Mouse (Mus musculus) heart, embryonic 14.5 days (tissue): ENCODE results near the gene 5330417C22Rik. TPM values are rescaled to one million over a fixed set of nuclear protein-coding genes. Genes with fewer than 3 reads are reported as not detected.
A peak's percentile ranks its signal among the peaks of the same experiment; 100 is the strongest.

Experiments
- ATAC-seq: fragments of 200-750 bp; cut with Nextera tagmentation; 2 replicates; pipeline ENCODE4 v1.8.0; 2017; ENCODE audit warnings: low read depth, moderate TSS enrichment; ENCODE audit not compliant: insufficient number of reproducible peaks, insufficient read depth, low FRiP score
- H3K27ac ChIP-seq, 2 experiments: fragments of 200-500 bp in 1 of 2; fragments of 300-500 bp in 1 of 2; sonication (generic) in 1 of 2; replicated peaks in 1 of 2; 2 replicates each; pipeline ENCODE4 v1.5.1; 2012 to 2014; ENCODE audit warnings: low read depth in 2 of 2, low read length in 2 of 2, control low read depth in 1 of 2, mild to moderate bottlenecking in 1 of 2, mixed read lengths in 1 of 2; ENCODE audit not compliant: control insufficient read depth in 1 of 2, insufficient read depth in 1 of 2
- H3K27me3 ChIP-seq: fragments of 300-500 bp; sonication (generic); 2 replicates; pipeline ENCODE4 v1.6.1; 2014; ENCODE audit warnings: mild to moderate bottlenecking, low read length, control low read depth; ENCODE audit not compliant: control insufficient read depth, insufficient read depth
- H3K36me3 ChIP-seq: fragments of 300-500 bp; sonication (generic); 2 replicates; pipeline ENCODE4 v1.6.1; 2014; ENCODE audit warnings: mild to moderate bottlenecking, control low read depth, low read length, mixed read lengths; ENCODE audit not compliant: control insufficient read depth, insufficient read depth
- H3K4me1 ChIP-seq, 2 experiments: fragments of 200-500 bp in 1 of 2; fragments of 300-500 bp in 1 of 2; sonication (generic) in 1 of 2; 2 replicates each; pipeline ENCODE4 v1.6.1; 2012 to 2014; ENCODE audit warnings: low read length in 2 of 2, control low read depth in 1 of 2, mixed read lengths in 1 of 2; ENCODE audit not compliant: control insufficient read depth in 2 of 2, insufficient read depth in 2 of 2
- H3K4me2 ChIP-seq: fragments of 300-500 bp; sonication (generic); 2 replicates; pipeline ENCODE4 v1.6.1; 2014; ENCODE audit warnings: mild to moderate bottlenecking, low read length
- H3K4me3 ChIP-seq, 2 experiments: fragments of 200-500 bp in 1 of 2; fragments of 300-500 bp in 1 of 2; sonication (generic) in 1 of 2; 2 replicates each; pipeline ENCODE4 v1.5.1; 2012 to 2014; ENCODE audit warnings: low read length in 2 of 2, mild to moderate bottlenecking in 2 of 2, control low read depth in 1 of 2, low read depth in 1 of 2, moderate library complexity in 1 of 2; ENCODE audit not compliant: control insufficient read depth in 1 of 2, insufficient read depth in 1 of 2
- H3K9ac ChIP-seq: fragments of 300-500 bp; sonication (generic); 2 replicates; pipeline ENCODE4 v1.6.1; 2014; ENCODE audit warnings: mild to moderate bottlenecking, low read length
- H3K9me3 ChIP-seq: fragments of 300-500 bp; sonication (generic); 2 replicates; pipeline ENCODE4 v1.6.1; 2016; ENCODE audit warnings: low read length, control low read depth; ENCODE audit not compliant: control insufficient read depth
- WGBS: fragments of 180-500 bp; shearing (Covaris S2); extraction: QIAGEN DNeasy Blood & Tissue Kit; methylation state at CpG from one replicate; pipeline ENCODE4 v1.1.7; 2014; 5-methylcytosine and 5-hydroxymethylcytosine counted together
- polyA plus RNA-seq: library from polyadenylated mRNA; unstranded; fragments of >200 nt; fragmentation: Nextera tagmentation; extraction: Ambion mirVana; gene quantifications from 2 replicates; pipeline ENCODE4 v1.2.1, GENCODE M21; 2014

The 5330417C22Rik gene
- polyA plus RNA-seq, 1 experiment from 2014 or later, result 0.80 TPM

DNA sequence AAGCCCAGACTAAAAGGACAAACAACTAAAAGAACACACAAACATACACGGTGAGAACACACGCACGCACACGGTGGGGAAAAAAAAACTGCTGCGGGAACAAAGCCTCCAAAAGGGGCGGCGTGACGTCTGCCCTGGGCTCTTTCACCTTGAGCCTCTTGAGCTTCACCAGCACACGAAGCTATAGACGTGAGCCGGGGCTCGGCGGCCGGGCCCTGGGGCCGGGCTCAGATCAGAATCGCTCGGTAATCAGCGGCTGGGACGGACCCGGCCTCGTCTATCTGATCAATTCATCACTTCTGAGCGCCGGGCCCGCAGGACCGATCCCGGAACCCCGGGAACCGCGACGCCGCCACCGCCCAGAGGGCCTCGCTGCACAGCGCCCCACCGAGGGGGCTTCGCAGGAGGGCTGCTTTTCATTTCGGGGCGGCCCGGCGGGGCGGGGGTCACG is 17.8 kb upstream of the 5330417C22Rik start:
- ATAC-seq, result peak; percentile 34
- under 1% methylated on average over 36 of the region's 42 CpGs for WGBS
- peak overlapping the region; percentile 92 for H3K4me2 ChIP-seq

GRCm38 (mm10) chr3:108542299-108542698 is 6.0 kb upstream of the 5330417C22Rik start:
- no peak for ATAC-seq
- Histone ChIP-seq H3K9ac (no peak overlapping the region), H3K4me3 (no peak overlapping the region), H3K27me3 (0 out of 2 replicates have a peak, but pooled peaks cover 2% of the 10 kb centered on the region), H3K4me1 (no peaks in the 10 kb centered on the region; a peak in 1 of 4 replicates), H3K9me3 (no peaks in the 10 kb centered on the region), H3K36me3 (no peaks in the 10 kb centered on the region), H3K4me2 (no peak overlapping the region), H3K27ac (no peak overlapping the region)
- 75% methylated on average over 11 of the region's 11 CpGs for WGBS

More for the DNA sequence above, 17.8 kb upstream of the 5330417C22Rik start:
- peak overlapping the region; percentile 60 to 93 for H3K4me3 ChIP-seq
- peaks cover 0 to 3% of the 10 kb centered on the region in 2 experiments; a peak in 1 of 4 replicates for H3K4me1 ChIP-seq
- no peaks in the 10 kb centered on the region for H3K27me3 ChIP-seq
- peak overlapping the region; percentile 99 for H3K9ac ChIP-seq
- peaks cover 25% of the 10 kb centered on the region for H3K36me3 ChIP-seq
- H3K27ac ChIP-seq, result peak overlapping the region; percentile 23 to 86
- H3K9me3 ChIP-seq, result no peaks in the 10 kb centered on the region

DNA sequence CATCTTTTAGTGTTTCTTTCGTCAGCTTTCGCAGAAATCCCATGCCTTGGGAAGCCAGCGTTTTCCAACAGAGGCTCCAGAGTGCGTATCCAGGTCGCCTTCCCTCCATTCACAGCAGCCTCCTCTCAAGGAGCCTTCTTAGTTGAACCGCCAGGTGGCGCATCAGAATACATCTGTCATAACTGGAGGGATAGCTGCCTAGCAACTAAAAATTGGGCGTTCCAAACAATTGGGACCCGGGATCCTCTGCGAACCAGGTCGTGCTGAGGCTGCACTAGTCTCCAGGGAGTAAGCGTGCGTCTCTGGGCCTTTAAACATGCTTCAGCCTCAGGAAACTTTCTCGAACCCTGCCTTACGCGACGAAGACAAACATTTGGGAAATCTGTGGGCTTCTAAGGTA is 967 bp upstream of the 5330417C22Rik start:
- ATAC-seq, result peak; percentile 64; the same call in 1 of the 2 replicates
- no peaks in the 10 kb centered on the region for H3K9me3 ChIP-seq
- peak overlapping the region; percentile 40 for H3K4me2 ChIP-seq
- peaks cover 6 to 11% of the 10 kb centered on the region in 2 experiments; a peak in 3 of 4 replicates for H3K4me1 ChIP-seq
- peaks cover 16% of the 10 kb centered on the region; the same call in 1 of the 2 replicates for H3K27me3 ChIP-seq
- H3K4me3 ChIP-seq, result peak overlapping the region in 1 of 2 experiments; percentile 2; a peak in 1 of 4 replicates
- WGBS, result 4% methylated on average over 17 of the region's 17 CpGs
- no peaks in the 10 kb centered on the region for H3K36me3 ChIP-seq
- H3K9ac ChIP-seq, result no peak overlapping the region
- H3K27ac ChIP-seq, result no peak overlapping the region

DNA sequence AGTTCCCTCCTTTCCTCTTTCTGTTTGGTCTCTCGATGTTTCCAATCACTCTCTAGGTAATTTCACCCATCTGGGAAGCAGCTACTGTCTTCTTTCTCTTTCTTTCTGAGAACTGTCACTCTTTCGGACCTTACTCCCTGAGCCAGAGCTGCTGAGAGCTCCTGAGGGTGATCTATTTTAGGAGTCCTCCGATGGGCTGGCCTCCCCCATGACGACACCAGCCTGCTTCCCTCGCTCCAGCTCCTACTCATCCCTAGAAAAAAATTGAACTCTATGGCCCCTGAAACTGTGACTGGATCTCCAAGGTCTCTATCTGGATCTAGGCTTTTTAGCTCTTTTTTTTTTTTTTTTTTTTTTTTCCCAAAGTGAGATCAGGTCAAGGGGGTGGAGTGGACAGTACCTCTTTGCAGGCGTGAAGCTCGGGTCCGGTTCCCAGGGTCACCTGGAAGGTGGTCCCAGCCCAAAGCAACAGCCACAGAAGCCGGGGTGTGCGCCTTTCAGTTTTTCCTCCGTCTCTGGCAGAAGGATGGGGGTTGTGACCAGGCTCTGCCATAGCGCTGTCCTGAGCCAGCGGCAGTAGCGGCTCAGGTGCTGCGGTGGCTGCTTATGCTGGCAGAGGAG is 330 bp downstream of the 5330417C22Rik start:
- Histone ChIP-seq H3K9me3 (no peaks in the 10 kb centered on the region), H3K27me3 (peaks cover 16% of the 10 kb centered on the region; the same call in 1 of the 2 replicates), H3K36me3 (no peaks in the 10 kb centered on the region), H3K9ac (peak overlapping the region; percentile 16; the same call in 1 of the 2 replicates), H3K27ac (no peak overlapping the region), H3K4me1 (peaks cover 6 to 11% of the 10 kb centered on the region in 2 experiments; a peak in 3 of 4 replicates), H3K4me2 (peak overlapping the region; percentile 59), H3K4me3 (peak overlapping the region; percentile 32 to 42)
- 4% methylated on average over 15 of the region's 15 CpGs for WGBS
- ATAC-seq, result no peak

DNA sequence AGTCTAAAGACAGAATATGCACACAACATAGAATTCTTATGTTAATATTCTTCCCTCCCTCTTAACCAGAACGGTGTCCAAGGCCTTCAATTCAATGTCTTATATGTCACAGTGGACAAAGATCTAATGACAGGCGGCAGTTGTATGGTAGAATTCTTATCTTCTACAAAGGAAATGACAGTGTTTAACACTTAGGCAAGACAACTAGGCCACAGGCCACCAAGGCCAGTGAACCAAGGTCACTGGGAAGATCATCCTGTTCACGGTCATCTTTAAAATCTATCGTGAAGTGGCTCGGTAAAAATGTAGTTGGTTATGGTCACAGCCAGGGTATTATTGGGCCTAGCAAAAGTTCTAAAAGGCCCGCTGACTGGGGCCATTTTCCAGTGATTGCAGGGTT is 2.4 kb downstream of the 5330417C22Rik start, which contains the start of gene 1700013F07Rik:
TSS of gene 1700013F07Rik (plus strand) at position 200 of the 400 bp plus-strand sequence.
- Histone ChIP-seq H3K9ac (no peak within 1 kb of the TSS), H3K4me2 (no peak within 1 kb of the TSS)

DNA sequence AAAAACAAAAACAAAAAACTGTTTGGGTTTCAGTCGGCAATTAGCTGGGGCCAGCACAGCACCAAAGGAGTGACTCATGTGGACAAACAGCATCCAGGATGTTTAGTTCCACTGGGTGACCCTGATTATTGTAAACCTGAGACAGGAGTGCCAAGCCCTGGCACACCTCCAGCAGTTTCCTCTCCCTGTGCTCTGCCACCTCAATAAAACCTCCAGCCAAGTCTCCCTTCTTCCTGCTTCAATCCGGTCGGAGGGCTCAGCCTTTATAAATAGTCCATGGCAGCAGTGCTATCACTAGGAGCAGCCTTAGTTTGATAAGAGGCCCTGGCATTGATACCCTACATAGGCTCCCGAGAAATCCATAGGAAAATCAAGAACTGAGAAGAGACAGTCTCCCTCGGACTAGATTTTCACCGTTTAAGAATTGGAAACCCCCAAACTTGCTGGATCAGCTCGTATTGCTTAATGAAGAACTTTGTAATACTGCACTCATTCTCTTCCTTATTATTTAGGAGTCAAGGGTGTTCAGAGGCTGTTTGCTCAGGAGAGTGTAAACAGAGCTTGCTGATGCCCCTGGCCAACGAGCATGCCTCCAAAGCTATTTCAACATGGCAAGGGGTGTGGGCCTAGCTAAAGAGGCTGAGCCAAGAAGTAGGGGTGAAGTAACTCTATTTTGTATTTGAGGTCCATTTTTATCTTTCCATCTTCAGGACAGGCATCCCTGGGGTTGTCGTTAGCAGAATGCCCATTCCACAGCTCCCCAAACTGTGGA is 3.0 kb downstream of the 5330417C22Rik start:
- no peak for ATAC-seq
- 42% methylated on average over 9 of the region's 9 CpGs for WGBS

More for the DNA sequence above, 2.4 kb downstream of the 5330417C22Rik start, which contains the start of gene 1700013F07Rik:
- H3K4me1 ChIP-seq, result peaks cover 6 to 11% of the 10 kb centered on the region in 2 experiments; a peak in 3 of 4 replicates
- no peak for ATAC-seq
- peaks cover 14% of the 10 kb centered on the region; the same call in 1 of the 2 replicates for H3K27me3 ChIP-seq
- WGBS, result 73% methylated on average over 6 of the region's 6 CpGs
- H3K36me3 ChIP-seq, result no peaks in the 10 kb centered on the region
- no peak within 1 kb of the TSS for H3K27ac ChIP-seq
- H3K4me3 ChIP-seq, result no peak within 1 kb of the TSS
- H3K9me3 ChIP-seq, result no peaks in the 10 kb centered on the region

DNA sequence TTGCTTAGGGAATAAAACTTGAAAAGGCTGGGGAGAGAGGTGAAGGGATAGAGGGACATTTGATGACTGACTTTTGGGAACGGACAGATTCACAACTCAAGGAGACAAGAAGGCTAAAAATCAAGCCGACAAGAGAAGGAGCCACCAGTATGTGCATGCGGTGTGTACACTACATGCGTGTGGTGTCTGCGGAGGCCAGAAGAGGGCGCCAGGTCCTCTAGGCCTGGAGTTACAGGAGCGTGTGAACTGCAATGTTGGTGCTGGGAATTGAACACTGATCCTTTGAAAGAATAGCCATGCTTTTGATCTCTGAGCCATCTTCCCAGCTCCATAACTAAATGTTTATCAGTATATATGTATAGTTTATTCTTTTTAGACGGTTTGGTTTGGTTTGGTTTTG is 7.8 kb downstream of the 5330417C22Rik start:
- Histone ChIP-seq H3K4me3 (no peak overlapping the region), H3K36me3 (no peaks in the 10 kb centered on the region), H3K27ac (no peak overlapping the region), H3K27me3 (no peaks in the 10 kb centered on the region), H3K9me3 (no peaks in the 10 kb centered on the region; the same call in 1 of the 2 replicates), H3K4me1 (peaks cover 3 to 4% of the 10 kb centered on the region in 2 experiments; a peak in 2 of 4 replicates), H3K4me2 (no peak overlapping the region), H3K9ac (no peak overlapping the region)
- 87% methylated on average over 8 of the region's 8 CpGs for WGBS
- ATAC-seq, result no peak

More for the DNA sequence above, 3.0 kb downstream of the 5330417C22Rik start:
- Histone ChIP-seq H3K36me3 (no peaks in the 10 kb centered on the region), H3K9me3 (no peaks in the 10 kb centered on the region; the same call in 1 of the 2 replicates), H3K9ac (no peak overlapping the region), H3K27me3 (peaks cover 14% of the 10 kb centered on the region; the same call in 1 of the 2 replicates), H3K4me3 (no peak overlapping the region), H3K4me2 (no peak overlapping the region), H3K27ac (no peak overlapping the region), H3K4me1 (peaks cover 6 to 11% of the 10 kb centered on the region in 2 experiments; a peak in 3 of 4 replicates)
